Mouse (Mus musculus) small intestine, adult 2 months (tissue): Measurements from ENCODE around the gene Rrbp1.

Experiments used
- CTCF ChIP-seq: fragments of 200-500 bp; IDR thresholded peaks from 2 replicates; pipeline ENCODE4 v1.5.1; 2012; ENCODE audit warnings: low read depth, mild to moderate bottlenecking, control low read depth, inconsistent platforms, low read length, moderate library complexity, mixed read lengths; ENCODE audit not compliant: insufficient replicate concordance, insufficient read length; ENCODE audit errors: extremely low read depth
- POLR2A ChIP-seq: fragments of 200-500 bp; IDR thresholded peaks from 2 replicates; pipeline ENCODE4 v1.6.1; 2012; ENCODE audit warnings: low read depth, mild to moderate bottlenecking, control low read depth, inconsistent platforms, low read length, moderate library complexity

DNA sequence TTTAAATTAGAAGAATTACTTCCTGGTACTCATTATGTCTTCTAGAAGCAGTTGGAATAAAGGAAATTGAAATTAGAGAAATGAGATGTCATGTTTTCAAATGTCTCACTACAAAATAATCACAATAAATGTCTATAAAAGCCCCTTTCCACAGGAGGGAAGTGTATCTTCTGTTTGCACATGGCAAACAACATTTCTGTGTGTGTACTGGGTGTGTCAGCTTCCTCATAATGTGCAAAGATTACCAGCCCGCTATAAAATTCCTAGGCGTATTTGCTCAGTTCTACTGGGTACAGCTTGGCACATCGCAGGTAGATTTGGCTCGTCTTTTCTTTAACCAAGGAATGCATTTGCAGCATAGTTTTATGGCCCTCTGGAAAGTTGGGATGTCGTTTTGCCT, 93.4 kb downstream of the Rrbp1 start:
- TF ChIP-seq CTCF: no peak
- no peak for TF ChIP-seq POLR2A
